Mouse (Mus musculus): ENCODE measurements around the gene Celf5.

The Celf5 gene

DNA sequence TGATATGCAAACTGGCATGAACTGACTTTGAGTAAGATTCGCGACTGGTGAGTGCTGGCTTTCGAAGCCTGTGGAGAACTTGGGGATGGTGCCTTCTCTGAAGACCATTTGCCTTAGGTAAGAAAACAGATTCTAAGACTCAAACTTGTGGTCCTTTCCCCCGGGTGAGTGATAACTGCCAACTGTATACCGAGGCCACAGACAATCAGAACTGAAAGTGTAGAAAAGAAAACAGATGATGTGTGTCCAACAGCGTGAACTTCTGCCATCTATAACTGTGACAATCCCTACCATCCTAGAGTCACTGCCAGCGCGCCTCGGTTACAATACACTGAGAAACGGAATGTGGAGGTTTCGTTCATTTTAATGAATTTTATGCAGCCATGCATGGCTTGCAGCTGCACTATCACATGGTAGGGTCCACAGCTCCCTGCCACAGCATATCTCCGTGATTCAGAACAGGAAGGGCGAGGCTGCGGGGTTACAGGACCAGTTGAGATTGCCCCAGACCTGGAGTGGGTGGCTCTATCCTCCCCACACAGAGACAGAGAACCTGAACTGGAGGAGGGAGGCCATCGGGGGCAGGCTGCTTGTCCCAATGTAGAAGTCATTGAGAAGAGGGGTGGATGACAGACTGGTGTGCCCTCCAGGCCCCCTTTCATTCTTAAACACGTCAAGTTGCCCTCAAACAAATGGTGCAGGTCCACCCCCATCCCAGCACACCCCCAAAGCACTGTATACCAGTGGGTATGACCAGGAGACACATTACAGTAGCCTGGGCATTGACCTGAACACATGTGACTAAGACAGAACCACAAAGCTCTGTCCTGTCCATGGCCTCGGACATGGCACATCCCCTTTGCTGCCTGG is 15.1 kb upstream of the Celf5 start:
- DNase-seq (ENCODE audit: low spot score) = peak; percentile 23

DNA sequence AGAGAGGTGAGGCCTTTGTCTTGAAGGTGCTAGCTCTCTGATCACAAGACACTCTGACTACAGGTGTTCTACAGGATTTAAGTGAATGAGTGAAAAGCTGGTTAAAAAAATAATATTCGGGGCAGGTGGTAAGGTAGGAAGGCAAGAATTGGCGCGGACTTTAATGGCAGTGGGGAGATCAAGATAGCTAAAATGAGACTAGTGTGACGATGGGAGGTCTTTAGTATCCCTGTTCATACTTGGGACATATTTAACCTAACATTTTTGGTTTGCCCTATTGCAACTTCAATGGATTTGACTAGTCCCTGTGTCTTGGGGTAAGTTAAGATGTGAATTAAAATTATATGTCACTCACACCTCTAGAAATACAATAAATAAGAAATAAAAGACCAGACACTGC is 14.5 kb upstream of the Celf5 start:
- no peak for DNase-seq (ENCODE audit: low spot score)

DNA sequence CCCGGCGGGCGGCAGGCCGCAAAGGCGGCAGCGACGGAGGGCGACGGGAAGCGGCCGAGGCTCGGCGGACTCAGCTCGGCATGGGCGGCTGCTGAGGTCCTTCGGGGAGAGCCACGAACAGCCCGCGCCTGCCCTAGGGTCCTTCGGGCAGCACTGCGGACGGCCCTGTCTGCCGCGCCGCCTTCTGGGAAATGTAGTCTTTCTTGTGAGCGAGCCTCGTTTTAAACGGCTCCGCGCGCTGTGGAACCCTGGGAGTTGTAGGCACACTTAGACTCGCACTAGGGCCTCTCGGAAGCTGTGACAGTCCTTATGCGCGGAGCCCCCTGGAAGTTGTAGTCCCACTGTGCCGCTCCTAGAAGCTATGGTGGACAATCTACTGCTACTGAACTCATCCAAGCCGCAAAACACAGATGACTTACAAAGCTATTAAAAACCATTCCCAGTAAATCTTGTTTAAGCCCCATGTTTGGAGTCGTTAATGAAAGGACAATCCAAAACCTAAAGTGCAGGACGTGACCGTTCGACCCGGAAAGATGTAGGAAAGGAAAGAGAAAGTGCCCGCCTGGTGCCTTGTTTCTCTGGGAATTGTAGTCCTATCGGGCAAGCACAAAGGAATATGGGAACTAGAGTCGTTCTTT is 13.9 kb upstream of the Celf5 start, which contains the start of gene Ncln:
TSS of gene Ncln (minus strand) at position 129 of the 638 bp plus-strand sequence.
- DNase-seq (ENCODE audit: low spot score) = peak; percentile 99

GRCm38 (mm10) chr10:81495616-81496263 is 13.2 kb upstream of the Celf5 start:
- no peak for DNase-seq (ENCODE audit: low spot score)

DNA sequence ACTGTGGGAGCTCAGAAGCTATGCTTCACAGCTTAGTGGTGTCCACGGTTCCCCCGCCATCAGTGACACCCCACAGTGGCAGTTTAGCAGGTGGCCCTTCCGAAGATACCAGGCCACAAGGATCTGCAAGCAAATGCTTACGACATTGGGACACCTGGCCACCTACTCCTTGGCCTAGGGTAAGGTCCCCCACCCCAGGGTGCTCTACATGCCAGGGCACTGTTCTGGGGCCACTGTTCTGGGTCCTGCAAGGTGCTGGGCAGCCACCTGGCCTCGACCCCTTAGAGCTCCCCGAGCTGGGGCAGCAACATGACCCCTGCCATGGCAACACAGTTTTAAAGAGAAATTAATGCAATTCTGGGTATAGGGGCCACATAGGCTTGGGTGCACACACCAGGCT is 12.6 kb upstream of the Celf5 start:
- no peak for DNase-seq (ENCODE audit: low spot score)

DNA sequence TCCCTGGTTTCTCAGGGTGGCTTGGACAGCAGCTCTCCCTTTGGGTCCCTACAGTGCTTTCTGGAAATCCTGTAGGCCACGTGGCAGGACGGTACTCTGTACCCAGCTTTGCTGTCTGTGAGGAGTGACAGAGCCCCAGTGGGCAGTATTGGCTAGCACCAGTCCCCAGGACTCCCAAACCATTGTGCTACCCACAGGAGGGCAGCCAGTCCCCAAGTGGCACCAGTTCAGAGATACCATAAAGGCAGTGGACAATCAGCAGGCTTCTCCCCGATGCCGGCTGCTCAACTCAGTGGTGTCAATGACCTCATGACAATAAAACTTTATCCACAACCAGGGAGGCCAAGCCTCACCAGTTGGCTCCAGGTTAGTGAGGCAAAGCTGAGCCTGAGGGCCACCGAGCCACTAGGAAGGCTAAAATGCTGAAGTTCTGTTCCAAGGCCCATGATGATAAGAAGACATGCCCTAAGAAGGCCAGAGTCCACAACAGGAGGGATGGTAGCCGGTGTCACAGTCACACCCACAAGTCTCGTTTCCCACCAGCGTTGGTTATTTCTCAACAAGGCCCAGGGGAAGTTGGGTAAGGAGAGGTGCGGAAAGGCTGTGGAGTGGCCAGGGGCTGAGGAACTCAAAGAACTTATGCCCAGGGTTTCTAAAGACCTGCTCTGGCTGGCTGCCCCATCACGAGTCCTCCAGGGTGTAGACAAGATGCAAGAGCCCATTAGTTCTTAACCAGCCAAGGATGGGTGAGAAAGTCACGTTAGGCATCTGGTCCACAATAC is 11.9 kb upstream of the Celf5 start:
- peak; percentile 47 for DNase-seq (ENCODE audit: low spot score)

GRCm38 (mm10) chr10:81493601-81494220 is 11.2 kb upstream of the Celf5 start:
- DNase-seq (ENCODE audit: low spot score) = no peak

- no peak for DNase-seq (ENCODE audit: low spot score)
Measured at GRCm38 (mm10) chr10:81492606-81493240, 10.2 kb upstream of the Celf5 start.

- DNase-seq (ENCODE audit: low spot score) = no peak
Measured at GRCm38 (mm10) chr10:81491018-81491417, 8.5 kb upstream of the Celf5 start.

- no peak for DNase-seq (ENCODE audit: low spot score)
Measured at GRCm38 (mm10) chr10:81489941-81490340, 7.4 kb upstream of the Celf5 start.

- DNase-seq (ENCODE audit: low spot score) = peak; percentile 21
Measured at GRCm38 (mm10) chr10:81488081-81488480, 5.6 kb upstream of the Celf5 start.

DNA sequence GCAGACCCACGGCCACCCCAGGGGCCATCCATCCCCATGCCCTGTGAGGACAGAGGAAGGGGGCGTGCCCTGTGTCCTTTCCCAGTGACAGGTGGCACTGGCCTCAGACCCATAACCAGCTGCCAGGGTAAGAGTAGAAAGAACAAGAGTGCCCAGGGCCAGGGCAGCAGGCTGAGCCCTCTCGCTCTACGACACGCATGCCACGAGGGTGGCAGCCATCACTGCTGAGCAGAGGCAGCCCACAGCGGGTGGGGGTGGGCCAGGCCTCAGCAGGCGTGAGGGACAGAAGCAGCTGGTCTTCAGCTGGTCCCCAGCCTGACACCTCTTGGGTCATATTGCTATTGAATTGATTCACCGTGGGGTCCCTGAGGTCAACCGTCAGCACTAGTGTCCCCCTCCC is 4.0 kb upstream of the Celf5 start:
- no peak for DNase-seq (ENCODE audit: low spot score)

- DNase-seq (ENCODE audit: low spot score) = no peak
Measured at GRCm38 (mm10) chr10:81485479-81486018, 3.0 kb upstream of the Celf5 start.

GRCm38 (mm10) chr10:81485060-81485449 is 2.5 kb upstream of the Celf5 start:
- no peak for DNase-seq (ENCODE audit: low spot score)

- DNase-seq (ENCODE audit: low spot score) = no peak
Measured at GRCm38 (mm10) chr10:81484441-81485059, 2.0 kb upstream of the Celf5 start.

DNA sequence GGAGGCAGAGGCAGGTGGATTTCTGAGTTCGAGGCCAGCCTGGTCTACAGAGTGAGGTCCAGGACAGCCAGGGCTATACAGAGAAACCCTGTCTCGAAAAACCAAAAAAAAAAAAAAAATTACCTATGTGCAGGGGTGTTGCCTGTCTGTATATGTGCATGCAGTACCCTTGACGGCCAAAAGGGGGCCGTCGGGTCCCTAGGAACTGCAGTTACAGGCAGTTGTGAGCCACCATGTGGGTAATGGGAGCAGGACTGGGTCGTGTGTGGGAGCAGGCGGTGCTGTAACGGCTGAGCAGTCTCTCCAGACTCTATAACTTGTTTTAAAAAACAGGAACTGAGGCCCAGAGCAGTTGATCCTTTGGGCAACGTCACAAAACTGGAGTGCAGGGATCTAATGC is 1.5 kb upstream of the Celf5 start:
- DNase-seq (ENCODE audit: low spot score) = no peak

DNA sequence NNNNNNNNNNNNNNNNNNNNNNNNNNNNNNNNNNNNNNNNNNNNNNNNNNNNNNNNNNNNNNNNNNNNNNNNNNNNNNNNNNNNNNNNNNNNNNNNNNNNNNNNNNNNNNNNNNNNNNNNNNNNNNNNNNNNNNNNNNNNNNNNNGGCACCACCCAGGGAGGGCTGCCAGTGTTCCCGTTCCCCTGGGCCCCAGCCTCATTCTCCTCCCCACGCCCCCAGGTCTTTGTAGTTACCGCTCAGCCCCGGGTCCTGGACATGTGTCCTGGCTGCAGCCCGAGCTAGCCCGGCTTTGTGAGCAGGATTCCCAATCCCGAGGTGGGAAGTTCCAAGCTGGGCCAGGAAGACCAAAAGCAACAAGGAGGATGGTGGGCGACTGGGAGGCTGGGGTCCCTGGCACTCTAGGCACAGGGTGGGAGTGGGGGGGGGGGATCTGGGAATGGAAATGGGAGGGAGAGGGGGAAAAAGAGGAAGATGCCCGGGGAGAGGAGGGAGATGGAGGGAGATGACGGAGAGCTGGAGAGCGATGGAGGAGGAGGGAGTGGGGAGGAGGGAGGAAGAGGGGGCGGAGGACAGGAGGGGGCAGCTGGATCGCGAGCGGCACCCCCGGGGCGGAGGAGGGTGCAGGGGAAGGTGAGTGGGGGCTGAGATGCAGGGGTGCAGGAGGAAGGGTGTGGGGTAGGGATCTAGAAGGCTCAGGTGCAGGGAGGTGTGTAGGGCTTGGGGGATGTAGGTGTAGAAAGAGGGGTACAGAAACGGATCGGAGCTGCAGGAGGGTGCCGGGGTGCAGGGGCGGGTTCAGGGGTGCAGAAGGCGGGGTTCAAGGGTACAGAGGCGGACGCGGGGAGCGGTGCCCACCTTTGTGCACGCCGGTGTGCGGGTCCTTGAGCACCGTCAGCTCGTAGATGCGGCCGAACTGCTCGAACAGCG is 640 bp downstream of the Celf5 start:
- no peak for DNase-seq (ENCODE audit: low spot score)

GRCm38 (mm10) chr10:81474461-81474860 is 8.0 kb downstream of the Celf5 start:
- DNase-seq (ENCODE audit: low spot score) = no peak

DNA sequence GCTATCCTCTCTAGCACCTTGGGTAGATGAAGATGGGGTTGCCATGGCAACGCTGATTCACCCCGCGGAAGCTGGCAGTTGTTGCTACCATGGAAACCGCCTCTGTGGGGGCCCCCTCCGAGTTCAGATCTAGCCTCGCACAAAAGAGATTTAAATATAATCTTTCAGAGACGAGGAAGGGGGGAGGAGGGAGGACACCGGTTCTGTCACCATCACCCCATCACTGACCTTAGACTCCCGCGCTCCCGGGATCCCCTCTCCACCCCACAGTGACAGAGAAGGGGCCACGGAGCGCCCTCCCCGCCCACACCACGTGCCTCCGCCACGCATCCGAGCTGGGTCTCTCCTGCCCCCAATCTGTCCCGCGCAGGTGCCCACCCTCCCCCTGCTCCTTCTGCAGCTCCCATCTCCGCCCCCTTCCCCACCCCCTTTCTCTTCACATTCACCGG is 9.5 kb downstream of the Celf5 start:
- no peak for DNase-seq (ENCODE audit: low spot score)

Data from lung, postnatal 25 days (tissue).